Mouse (Mus musculus) heart, postnatal 0 days (tissue): ENCODE data around the gene Rptor. TPM values are rescaled to one million over a fixed set of nuclear protein-coding genes. Genes with fewer than 3 reads are reported as not detected.

Experiments
- ATAC-seq: fragments of 200-750 bp; cut with Nextera tagmentation; 2 replicates; pipeline ENCODE4 v1.8.0; 2017; ENCODE audit warnings: low read depth, moderate number of reproducible peaks, moderate library complexity; ENCODE audit not compliant: insufficient read depth
- DNase-seq: peaks from one replicate; pipeline ENCODE4 v3.0.0-alpha.2; 2016; ENCODE audit warnings: low spot score
- H3K27ac ChIP-seq: fragments of 300-500 bp; sonication (generic); 2 replicates; pipeline ENCODE4 v1.5.1; 2014; ENCODE audit warnings: low read depth, mild to moderate bottlenecking
- H3K27me3 ChIP-seq: fragments of 300-500 bp; sonication (generic); 2 replicates; pipeline ENCODE4 v1.6.1; 2014; ENCODE audit warnings: low read length, mixed read lengths; ENCODE audit not compliant: control insufficient read depth, insufficient read depth
- H3K36me3 ChIP-seq: fragments of 300-500 bp; sonication (generic); replicated peaks from 2 replicates; pipeline ENCODE4 v1.6.1; 2014; ENCODE audit warnings: low read length, mixed read lengths; ENCODE audit not compliant: control insufficient read depth, insufficient read depth
- H3K4me1 ChIP-seq: fragments of 300-500 bp; sonication (generic); 2 replicates; pipeline ENCODE4 v1.6.1; 2014; ENCODE audit warnings: antibody characterized with exemption; ENCODE audit not compliant: control insufficient read depth, insufficient read depth
- H3K4me2 ChIP-seq: fragments of 300-500 bp; sonication (generic); 2 replicates; pipeline ENCODE4 v1.6.1; 2014; ENCODE audit warnings: low read depth, mild to moderate bottlenecking, low read length, moderate library complexity
- H3K4me3 ChIP-seq: fragments of 300-500 bp; sonication (generic); 2 replicates; pipeline ENCODE4 v1.5.1; 2014; ENCODE audit warnings: low read depth, low read length
- H3K9ac ChIP-seq: fragments of 300-500 bp; sonication (generic); replicated peaks from 2 replicates; pipeline ENCODE4 v1.6.1; 2014; ENCODE audit warnings: low read depth, low read length, mixed read lengths
- H3K9me3 ChIP-seq: fragments of 300-500 bp; sonication (generic); replicated peaks from 2 replicates; pipeline ENCODE4 v1.6.1; 2016; ENCODE audit warnings: low read length; ENCODE audit not compliant: control insufficient read depth
- CTCF ChIP-seq: IDR thresholded peaks from 2 replicates; pipeline ENCODE4 v1.5.1; 2016; ENCODE audit warnings: antibody characterized with exemption, control low read depth, low read depth
- EP300 ChIP-seq: IDR thresholded peaks from 2 replicates; pipeline ENCODE4 v1.6.1; 2016; ENCODE audit warnings: antibody characterized with exemption, low read depth
- WGBS: fragments of 180-500 bp; shearing (Covaris S2); extraction: QIAGEN DNeasy Blood & Tissue Kit; methylation state at CpG from one replicate; pipeline ENCODE4 v1.1.7; 2014; 5-methylcytosine and 5-hydroxymethylcytosine counted together
- polyA plus RNA-seq: library from polyadenylated mRNA; unstranded; fragments of >200 nt; fragmentation: Nextera tagmentation; extraction: Ambion mirVana; gene quantifications from 2 replicates; pipeline ENCODE4 v1.2.1, GENCODE M21; 2015
- total RNA-seq: library from RNA; depleted of rRNA; stranded (reverse); fragments of >200 nt; gene quantifications from 2 replicates; pipeline ENCODE4 v1.2.3, GENCODE M21; 2014; ENCODE audit warnings: low replicate concordance

Gene Rptor
- total and polyA plus RNA-seq, 2 experiments from 2014 or later, result 4.8 to 39.8 TPM

DNA sequence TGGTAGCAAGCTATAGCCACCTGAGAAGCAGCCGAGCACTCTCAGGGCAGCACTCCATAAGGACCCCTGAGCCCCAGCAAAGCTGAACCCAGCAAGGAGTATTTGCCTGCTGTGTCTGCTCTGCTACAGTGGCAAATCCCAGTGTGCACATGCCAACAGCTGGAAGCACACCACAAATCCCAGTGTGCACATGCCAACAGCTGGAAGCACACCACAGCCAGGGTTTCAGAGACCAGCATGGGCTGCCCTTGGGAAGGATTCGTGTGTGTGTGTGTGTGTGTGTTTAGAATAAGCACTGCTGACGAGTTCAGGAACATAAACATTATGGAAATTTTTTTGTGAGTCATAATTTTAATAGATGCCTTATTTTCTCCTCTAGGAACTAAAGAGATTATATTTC lies 265.4 kb downstream of the Rptor start:
- no peaks in the 10 kb centered on the region for H3K27me3 ChIP-seq

DNA sequence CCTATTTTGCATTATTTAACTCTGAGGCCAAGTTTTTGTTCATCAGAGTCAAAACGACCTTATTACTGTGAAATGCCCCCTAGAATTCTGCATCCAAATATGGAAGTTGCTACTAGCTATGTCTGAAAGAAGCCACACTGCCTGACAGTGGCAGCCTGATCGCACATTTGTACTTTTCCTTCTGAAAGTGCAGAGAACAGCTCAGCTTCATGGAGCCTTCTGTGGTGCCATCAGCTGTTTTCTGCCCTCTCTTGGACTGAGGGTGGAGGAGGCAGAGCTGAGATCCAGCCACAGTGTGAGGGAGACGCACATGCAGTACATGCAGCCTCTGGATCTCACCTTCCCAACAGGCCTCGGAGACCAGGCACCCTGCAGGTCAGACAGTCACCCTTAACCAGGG lies 265.9 kb downstream of the Rptor start:
- Histone ChIP-seq H3K4me1 (no peaks in the 10 kb centered on the region), H3K9ac (no peak overlapping the region), H3K27ac (no peak overlapping the region), H3K4me2 (no peak overlapping the region), H3K27me3 (no peaks in the 10 kb centered on the region), H3K4me3 (no peak overlapping the region), H3K9me3 (no peaks in the 10 kb centered on the region), H3K36me3 (peaks cover 61% of the 10 kb centered on the region)
- 83% methylated on average over 4 of the region's 4 CpGs for WGBS
- no peak for DNase-seq
- TF ChIP-seq EP300 (no peak), CTCF (no peak)
- ATAC-seq, result no peak

More for the DNA sequence above, 265.4 kb downstream of the Rptor start:
- WGBS, result 80% methylated on average over 3 of the region's 3 CpGs
- TF ChIP-seq CTCF (no peak), EP300 (no peak)
- Histone ChIP-seq H3K36me3 (peaks cover 59% of the 10 kb centered on the region), H3K4me2 (no peak overlapping the region), H3K9ac (no peak overlapping the region), H3K27ac (no peak overlapping the region), H3K4me1 (no peaks in the 10 kb centered on the region), H3K9me3 (no peaks in the 10 kb centered on the region), H3K4me3 (no peak overlapping the region)
- ATAC-seq (no peak), DNase-seq (no peak)

DNA sequence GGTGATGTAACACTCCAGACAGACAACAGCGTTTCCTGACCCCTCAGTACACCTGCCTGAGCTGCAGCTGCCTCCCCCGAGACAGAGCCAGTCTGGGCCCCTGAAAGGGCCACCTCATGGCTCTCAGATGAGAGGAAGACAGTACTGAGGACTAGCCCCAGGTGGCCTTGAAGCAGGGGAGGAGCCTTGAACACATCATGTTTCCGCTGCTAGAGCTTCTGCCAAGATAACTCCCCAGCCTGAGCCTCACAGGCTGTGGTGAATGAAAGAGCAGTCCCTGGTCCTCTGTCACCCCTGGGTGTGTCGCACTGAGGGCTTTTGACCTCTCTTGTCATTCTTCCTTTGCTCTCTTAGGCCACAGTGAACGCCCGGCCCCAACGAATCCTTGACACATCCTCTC lies 268.4 kb downstream of the Rptor start:
- DNase-seq, result no peak
- no peak overlapping the region for H3K27ac ChIP-seq
- WGBS, result 79% methylated on average over 7 of the region's 7 CpGs
- H3K4me3 ChIP-seq, result no peak overlapping the region
- no peak for TF ChIP-seq CTCF
- TF ChIP-seq EP300, result no peak
- no peaks in the 10 kb centered on the region for H3K4me1 ChIP-seq
- no peak overlapping the region for H3K9ac ChIP-seq
- no peaks in the 10 kb centered on the region for H3K27me3 ChIP-seq
- H3K36me3 ChIP-seq, result peaks cover 72% of the 10 kb centered on the region
- no peaks in the 10 kb centered on the region for H3K9me3 ChIP-seq
- H3K4me2 ChIP-seq, result no peak overlapping the region
- ATAC-seq, result no peak

DNA sequence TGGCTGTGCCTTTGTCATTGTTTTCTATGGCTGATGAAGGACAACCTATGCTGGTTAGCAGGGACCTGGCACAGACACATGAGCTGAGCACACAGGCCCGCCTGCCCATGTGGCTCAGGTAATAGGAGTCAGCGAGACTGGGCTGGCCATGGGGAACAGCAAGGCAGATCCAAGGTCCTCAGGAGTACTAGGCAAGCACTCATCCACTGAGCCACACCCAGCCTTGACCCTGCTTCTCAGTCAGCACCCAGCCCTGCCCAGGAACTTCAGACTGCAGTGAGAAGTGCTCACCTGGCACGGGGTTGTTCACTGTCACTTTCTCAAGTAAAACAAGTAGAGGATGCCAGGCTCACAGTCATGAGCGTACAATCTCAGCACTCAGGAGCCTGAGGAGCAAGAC lies 270.9 kb downstream of the Rptor start:
- no peak overlapping the region for H3K4me2 ChIP-seq
- DNase-seq, result no peak
- TF ChIP-seq CTCF (no peak), EP300 (no peak)
- H3K4me1 ChIP-seq, result no peaks in the 10 kb centered on the region
- no peak overlapping the region for H3K4me3 ChIP-seq
- no peak overlapping the region for H3K27ac ChIP-seq
- ATAC-seq, result no peak
- 90% methylated on average over 4 of the region's 4 CpGs for WGBS
- H3K9me3 ChIP-seq, result no peaks in the 10 kb centered on the region
- no peak overlapping the region for H3K9ac ChIP-seq
- H3K36me3 ChIP-seq, result peaks cover 82% of the 10 kb centered on the region
- no peaks in the 10 kb centered on the region for H3K27me3 ChIP-seq

DNA sequence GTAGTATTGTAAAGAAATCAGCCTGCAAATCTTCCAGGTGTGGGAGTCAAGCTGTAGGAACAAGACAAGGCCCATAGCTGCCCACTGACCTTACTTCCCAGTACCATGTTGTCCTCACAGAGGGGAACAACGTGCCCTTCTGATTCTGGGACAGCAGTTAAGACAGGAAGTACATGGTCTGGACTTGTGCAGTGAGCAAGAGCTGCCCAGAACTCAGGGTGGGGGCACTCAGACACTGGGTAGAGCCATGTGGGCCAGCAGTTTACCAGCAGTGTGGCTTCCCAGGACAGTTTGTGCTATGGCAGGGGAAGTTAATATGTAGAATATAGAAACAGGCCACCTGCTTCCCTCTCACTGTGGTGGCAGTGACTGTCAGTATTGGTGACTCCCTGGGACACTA lies 272.1 kb downstream of the Rptor start:
- ATAC-seq, result no peak
- TF ChIP-seq EP300 (no peak), CTCF (no peak)
- no peak for DNase-seq
- WGBS, result 85% methylated on average over 1 of the region's 1 CpGs
- Histone ChIP-seq H3K9ac (no peak overlapping the region), H3K4me2 (no peak overlapping the region), H3K4me3 (no peak overlapping the region), H3K36me3 (peaks cover 82% of the 10 kb centered on the region), H3K27ac (no peak overlapping the region), H3K27me3 (no peaks in the 10 kb centered on the region), H3K4me1 (no peaks in the 10 kb centered on the region), H3K9me3 (no peaks in the 10 kb centered on the region)

DNA sequence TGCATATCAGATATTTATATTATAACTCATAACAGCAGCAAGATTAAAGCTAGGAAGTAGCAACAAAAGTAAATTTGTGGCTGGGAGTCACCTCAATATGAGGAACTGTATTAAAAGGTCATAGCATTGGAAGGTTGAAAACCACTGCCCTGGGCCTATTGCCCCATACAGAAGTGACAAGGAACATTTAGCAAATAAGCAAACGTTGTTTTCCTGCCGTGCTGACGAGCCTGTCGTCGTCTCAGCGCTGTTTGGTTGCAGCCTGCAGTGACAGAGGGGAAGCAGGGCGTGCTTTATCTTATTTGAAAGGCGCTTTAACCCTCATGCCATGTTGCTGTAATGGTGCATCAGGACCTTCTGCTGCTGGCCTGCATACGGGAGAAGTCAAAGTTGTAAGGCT lies 273.0 kb downstream of the Rptor start:
- Histone ChIP-seq H3K27ac (no peak overlapping the region), H3K4me2 (no peak overlapping the region), H3K9me3 (no peaks in the 10 kb centered on the region), H3K36me3 (peaks cover 83% of the 10 kb centered on the region), H3K27me3 (no peaks in the 10 kb centered on the region), H3K9ac (no peak overlapping the region), H3K4me3 (no peak overlapping the region), H3K4me1 (no peaks in the 10 kb centered on the region)
- TF ChIP-seq EP300 (no peak), CTCF (no peak)
- WGBS, result 66% methylated on average over 9 of the region's 9 CpGs
- DNase-seq (no peak), ATAC-seq (no peak)
